Mouse (Mus musculus) frontal cortex, postnatal 10 days (tissue): Measurements from ENCODE around the gene Stim1.
A peak's percentile ranks its signal among the peaks of the same experiment; 100 is the strongest.
"Not testable (repeated sequence)": the region's sequence is repeated elsewhere in the genome, so short reads cannot be mapped to it uniquely, and the experiment has no call there.

Experiments used
- DNase-seq, 2 experiments: peaks; one replicate each; pipeline ENCODE4 v3.0.0; 2022; ENCODE audit warnings: low spot score in 2 of 2, mixed read lengths in 1 of 2

The Stim1 gene

GRCm38 (mm10) chr7:102361297-102361696, 93.7 kb downstream of the Stim1 start:
- no peak for DNase-seq

GRCm38 (mm10) chr7:102363853-102364252, 96.2 kb downstream of the Stim1 start:
- DNase-seq: no peak

- DNase-seq: peak; percentile 71
Observed at GRCm38 (mm10) chr7:102369661-102370060, 102.1 kb downstream of the Stim1 start.

- no peak for DNase-seq
Observed at GRCm38 (mm10) chr7:102370526-102370925, 102.9 kb downstream of the Stim1 start.

GRCm38 (mm10) chr7:102373382-102374072, 105.9 kb downstream of the Stim1 start:
- DNase-seq: no peak

- no peak for DNase-seq
Observed at GRCm38 (mm10) chr7:102383221-102383620, 115.6 kb downstream of the Stim1 start.

GRCm38 (mm10) chr7:102385973-102386372, 118.4 kb downstream of the Stim1 start:
- no peak for DNase-seq

- no peak for DNase-seq
Observed at GRCm38 (mm10) chr7:102389082-102389481, 121.5 kb downstream of the Stim1 start.

- DNase-seq: no peak
Observed at GRCm38 (mm10) chr7:102393898-102394297, 126.3 kb downstream of the Stim1 start.

- DNase-seq: no peak
Observed at GRCm38 (mm10) chr7:102395894-102396293, 128.3 kb downstream of the Stim1 start.

- no peak for DNase-seq
Observed at GRCm38 (mm10) chr7:102396331-102396730, 128.7 kb downstream of the Stim1 start.

- DNase-seq: no peak
Observed at GRCm38 (mm10) chr7:102399180-102399731, 131.7 kb downstream of the Stim1 start.

GRCm38 (mm10) chr7:102404118-102404517, 136.5 kb downstream of the Stim1 start:
- DNase-seq: no peak

GRCm38 (mm10) chr7:102407440-102407839, 139.8 kb downstream of the Stim1 start:
- no peak for DNase-seq

GRCm38 (mm10) chr7:102415272-102415671, 147.7 kb downstream of the Stim1 start:
- not testable (repeated sequence) for DNase-seq

GRCm38 (mm10) chr7:102415841-102416240, 148.2 kb downstream of the Stim1 start:
- DNase-seq: no peak

- peak in 1 of 2 experiments; percentile 34 for DNase-seq
Observed at GRCm38 (mm10) chr7:102417398-102417797, 149.8 kb downstream of the Stim1 start.

GRCm38 (mm10) chr7:102422036-102422435, 154.4 kb downstream of the Stim1 start:
- DNase-seq: no peak

- no peak for DNase-seq
Observed at GRCm38 (mm10) chr7:102425933-102426685, 158.5 kb downstream of the Stim1 start.

- DNase-seq: no peak
Observed at GRCm38 (mm10) chr7:102434344-102434743, 166.7 kb downstream of the Stim1 start.

GRCm38 (mm10) chr7:102440822-102441656, 173.4 kb downstream of the Stim1 start:
- DNase-seq: no peak
